Mouse (Mus musculus) C2C12 (cell line): ENCODE data around the gene AI467606. TPM values are rescaled to one million over a fixed set of nuclear protein-coding genes. Genes with fewer than 3 reads are reported as not detected.
A peak's percentile ranks its signal among the peaks of the same experiment; 100 is the strongest.

Experiments
- H3K27me3 ChIP-seq: one replicate; pipeline ENCODE4 v1.6.1; 2011; ENCODE audit not compliant: control insufficient read depth, insufficient read depth, insufficient read length
- H3K36me3 ChIP-seq: one replicate; pipeline ENCODE4 v1.6.1; 2011; ENCODE audit not compliant: control insufficient read depth, insufficient read depth
- H3K4me3 ChIP-seq: one replicate; pipeline ENCODE4 v1.5.1; 2011; ENCODE audit warnings: mild to moderate bottlenecking, control low read depth; ENCODE audit not compliant: poor library complexity, insufficient read depth, severe bottlenecking
- H3K79me2 ChIP-seq: one replicate; pipeline ENCODE4 v1.6.1; 2011; ENCODE audit not compliant: control insufficient read depth, insufficient read depth
- H3K79me3 ChIP-seq: one replicate; pipeline ENCODE4 v1.6.1; 2011; ENCODE audit warnings: low read depth, control low read depth
- H3ac ChIP-seq: one replicate; pipeline ENCODE3; 2011; ENCODE audit warnings: low read depth; ENCODE audit not compliant: control insufficient read depth, insufficient read length
- CEBPB ChIP-seq: IDR thresholded peaks from one replicate; pipeline ENCODE4 v1.6.1; 2011; ENCODE audit warnings: low read depth, mild to moderate bottlenecking, control low read depth, moderate library complexity
- CTCF ChIP-seq: IDR thresholded peaks from one replicate; pipeline ENCODE4 v1.5.1; 2011; ENCODE audit not compliant: control insufficient read depth, insufficient read depth, insufficient read length
- FOSL1 ChIP-seq: IDR thresholded peaks from one replicate; pipeline ENCODE4 v1.8.0; 2011; ENCODE audit warnings: mild to moderate bottlenecking, low read length; ENCODE audit not compliant: poor library complexity, insufficient read depth, severe bottlenecking
- MAX ChIP-seq: IDR thresholded peaks from one replicate; pipeline ENCODE4 v1.6.1; 2011; ENCODE audit warnings: mild to moderate bottlenecking, control low read depth
- MYOD1 ChIP-seq: IDR thresholded peaks from one replicate; pipeline ENCODE4 v1.6.1; 2011; ENCODE audit warnings: low read depth; ENCODE audit not compliant: control insufficient read depth, insufficient read length
- MYOG ChIP-seq: IDR thresholded peaks from one replicate; pipeline ENCODE4 v1.6.1; 2011; ENCODE audit not compliant: control insufficient read depth, insufficient read length; ENCODE audit errors: extremely low read depth
- USF1 ChIP-seq: IDR thresholded peaks from one replicate; pipeline ENCODE4 v1.6.1; 2011; ENCODE audit warnings: low read depth, mild to moderate bottlenecking, control low read depth, moderate library complexity
- microRNA-seq: library from miRNA; unstranded; fragments of <30 nt; microRNA quantifications from one replicate; pipeline ENCODE4, GENCODE M21; 2019; ENCODE audit warnings: borderline microRNAs expressed
- polyA plus RNA-seq: library from polyadenylated mRNA; unstranded; fragments of >200 nt; fragmentation: generic; extraction: Trizol; gene quantifications from one replicate; pipeline ENCODE4 v1.2.1, GENCODE M21; 2012; ENCODE audit warnings: missing spikeins

The AI467606 gene
- polyA plus RNA-seq, 1 experiment = 34.0 TPM

- no peak overlapping the region for H3K4me3 ChIP-seq
- H3K79me2 ChIP-seq = no peaks in the 10 kb centered on the region
- TF ChIP-seq CEBPB = no peak
- TF ChIP-seq MYOD1 = no peak
- no peak for TF ChIP-seq FOSL1
- TF ChIP-seq USF1 = peak; percentile 11
- peak; percentile 22 for TF ChIP-seq CTCF
- TF ChIP-seq MYOG = no peak
- peak; percentile 37 for TF ChIP-seq MAX
Observed at GRCm38 (mm10) chr7:127140623-127141404, 49.7 kb downstream of the AI467606 start.

GRCm38 (mm10) chr7:127142214-127142613, 51.1 kb downstream of the AI467606 start:
- H3ac ChIP-seq = no peak overlapping the region
- no peaks in the 10 kb centered on the region for H3K27me3 ChIP-seq
- TF ChIP-seq MAX = no peak
- no peak for TF ChIP-seq FOSL1
- no peak for TF ChIP-seq CEBPB
- no peak for TF ChIP-seq MYOD1
- no peak overlapping the region for H3K4me3 ChIP-seq
- H3K79me3 ChIP-seq = no peaks in the 10 kb centered on the region
- no peaks in the 10 kb centered on the region for H3K79me2 ChIP-seq
- H3K36me3 ChIP-seq = no peaks in the 10 kb centered on the region

More at GRCm38 (mm10) chr7:127140623-127141404, 49.7 kb downstream of the AI467606 start:
- Histone ChIP-seq H3K27me3 (no peaks in the 10 kb centered on the region), H3K79me3 (no peaks in the 10 kb centered on the region), H3ac (no peak overlapping the region), H3K36me3 (no peaks in the 10 kb centered on the region)

- H3ac ChIP-seq = no peak overlapping the region
- no peak overlapping the region for H3K4me3 ChIP-seq
- H3K79me3 ChIP-seq = no peaks in the 10 kb centered on the region
- no peaks in the 10 kb centered on the region for H3K36me3 ChIP-seq
- H3K27me3 ChIP-seq = no peaks in the 10 kb centered on the region
- no peaks in the 10 kb centered on the region for H3K79me2 ChIP-seq
- no peak for TF ChIP-seq FOSL1
- no peak for TF ChIP-seq MAX
- no peak for TF ChIP-seq MYOD1
Observed at GRCm38 (mm10) chr7:127142666-127143065, 51.5 kb downstream of the AI467606 start.

Small RNAs within 50 kb of the gene (microRNA-seq; reads per million reads assigned to microRNA genes)
- not detected for gene Gm44343

Other genes with a start within 250 kb of the AI467606 start
- gene Doc2a, start 243.9 kb upstream of the AI467606 start, polyA plus RNA-seq = not detected
- 53.9 TPM for gene Hirip3, start 229.4 kb upstream of the AI467606 start, polyA plus RNA-seq
- gene Ino80e, start 229.0 kb upstream of the AI467606 start, polyA plus RNA-seq = 105 TPM
- gene Taok2, start 206.7 kb upstream of the AI467606 start, polyA plus RNA-seq = 27.9 TPM
- gene Tmem219, start 168.4 kb upstream of the AI467606 start, polyA plus RNA-seq = 26.7 TPM
- 18.3 TPM for gene Kctd13, start 162.5 kb upstream of the AI467606 start, polyA plus RNA-seq
- gene Asphd1, start 141.8 kb upstream of the AI467606 start, polyA plus RNA-seq = 0.07 TPM
- gene Sez6l2, start 140.8 kb upstream of the AI467606 start, polyA plus RNA-seq = 0.11 TPM
- 115 TPM for gene Cdipt, start 115.4 kb upstream of the AI467606 start, polyA plus RNA-seq
- 0.06 TPM for gene Cdiptos, start 115.3 kb upstream of the AI467606 start, polyA plus RNA-seq
- 32.7 TPM for gene Mvp, start 76.7 kb upstream of the AI467606 start, polyA plus RNA-seq
- gene Pagr1b, start 74.9 kb upstream of the AI467606 start, polyA plus RNA-seq = 1.2 TPM
- gene Pagr1a, start 74.0 kb upstream of the AI467606 start, polyA plus RNA-seq = 22.3 TPM
- 39.7 TPM for gene Gm42742, start 70.3 kb upstream of the AI467606 start, polyA plus RNA-seq
- 0.02 TPM for gene Prrt2, start 70.1 kb upstream of the AI467606 start, polyA plus RNA-seq
- gene Maz, start 64.3 kb upstream of the AI467606 start, polyA plus RNA-seq = 141 TPM
- 75.4 TPM for gene Kif22, start 48.9 kb upstream of the AI467606 start, polyA plus RNA-seq
- gene Zg16, start 4.0 kb upstream of the AI467606 start, polyA plus RNA-seq = not detected
- not detected for gene Qprt, start 30.9 kb downstream of the AI467606 start, polyA plus RNA-seq
- gene Spn, start 46.5 kb downstream of the AI467606 start, polyA plus RNA-seq = 23.1 TPM
- 56.2 TPM for gene Cd2bp2, start 104.7 kb downstream of the AI467606 start, polyA plus RNA-seq
- gene Tbc1d10b, start 117.1 kb downstream of the AI467606 start, polyA plus RNA-seq = 41.4 TPM
- 39.4 TPM for gene Mylpf, start 117.5 kb downstream of the AI467606 start, polyA plus RNA-seq
- gene Zfp553, start 141.7 kb downstream of the AI467606 start, polyA plus RNA-seq = 16.1 TPM
- 1.7 TPM for gene Sept1, start 141.8 kb downstream of the AI467606 start, polyA plus RNA-seq
- gene Zfp771, start 152.9 kb downstream of the AI467606 start, polyA plus RNA-seq = 38.0 TPM
- 226 TPM for gene Dctpp1, start 169.3 kb downstream of the AI467606 start, polyA plus RNA-seq
- gene Sephs2, start 182.7 kb downstream of the AI467606 start, polyA plus RNA-seq = 41.4 TPM
- 0.07 TPM for gene Itgal, start 204.9 kb downstream of the AI467606 start, polyA plus RNA-seq